Mouse (Mus musculus): Measurements from ENCODE around the gene Polr2e. TPM values are rescaled to one million over a fixed set of nuclear protein-coding genes. Genes with fewer than 3 reads are reported as not detected.
"Not testable (repeated sequence)": the region's sequence is repeated elsewhere in the genome, so short reads cannot be mapped to it uniquely, and the experiment has no call there.

Polr2e gene
- polyA plus RNA-seq, 1 experiment from 2014 or later = 115 TPM

GRCm38 (mm10) chr10:80056976-80057682, 17.5 kb upstream of the Polr2e start:
- H3K9me3 ChIP-seq (replicated peaks) = no peaks in the 10 kb centered on the region
- peaks cover 34% of the 10 kb centered on the region for H3K4me1 ChIP-seq (replicated peaks)
- no peak overlapping the region for H3K4me2 ChIP-seq
- peaks cover 58% of the 10 kb centered on the region for H3K36me3 ChIP-seq
- H3K27ac ChIP-seq = no peak overlapping the region
- no peaks in the 10 kb centered on the region for H3K27me3 ChIP-seq
- H3K9ac ChIP-seq = no peak overlapping the region
- ATAC-seq (replicated peaks; ENCODE audit: insufficient number of reproducible peaks, insufficient read depth, low FRiP score, low read depth) = no peak
- 89% methylated on average over 27 of the region's 27 CpGs for WGBS
- H3K4me3 ChIP-seq = no peak overlapping the region

- no peak for ATAC-seq (replicated peaks; ENCODE audit: insufficient number of reproducible peaks, insufficient read depth, low FRiP score, low read depth)
- WGBS = 84% methylated on average over 4 of the region's 4 CpGs
- Histone ChIP-seq H3K27ac (no peak overlapping the region), H3K4me3 (no peak overlapping the region), H3K4me1 (replicated peaks) (peaks cover 40% of the 10 kb centered on the region), H3K4me2 (no peak overlapping the region), H3K9ac (no peak overlapping the region), H3K27me3 (no peaks in the 10 kb centered on the region), H3K9me3 (replicated peaks) (no peaks in the 10 kb centered on the region), H3K36me3 (peaks cover 52% of the 10 kb centered on the region)
Observed at GRCm38 (mm10) chr10:80056506-80056905, 16.9 kb upstream of the Polr2e start.

- Histone ChIP-seq H3K27me3 (no peaks in the 10 kb centered on the region), H3K36me3 (peaks cover 47% of the 10 kb centered on the region), H3K4me1 (replicated peaks) (peaks cover 45% of the 10 kb centered on the region), H3K4me2 (peak overlapping the region; percentile 85; the same call in 1 of the 2 replicates), H3K4me3 (peak overlapping the region; percentile 91; the same call in 1 of the 2 replicates), H3K9me3 (replicated peaks) (no peaks in the 10 kb centered on the region), H3K9ac (no peak overlapping the region), H3K27ac (no peak overlapping the region)
- no peak for ATAC-seq (replicated peaks; ENCODE audit: insufficient number of reproducible peaks, insufficient read depth, low FRiP score, low read depth)
- WGBS = 50% methylated on average over 9 of the region's 10 CpGs
Observed at GRCm38 (mm10) chr10:80055891-80056290, 16.3 kb upstream of the Polr2e start.

- Histone ChIP-seq H3K4me3 (peak overlapping the region; percentile 91), H3K27ac (no peak overlapping the region), H3K27me3 (no peaks in the 10 kb centered on the region), H3K36me3 (peaks cover 42% of the 10 kb centered on the region), H3K9ac (0 out of 2 replicates have a peak overlapping the region, but pooled peaks have one; percentile 37), H3K4me2 (peak overlapping the region; percentile 85), H3K9me3 (replicated peaks) (no peaks in the 10 kb centered on the region), H3K4me1 (replicated peaks) (peaks cover 48% of the 10 kb centered on the region)
- WGBS = 68% methylated on average over 5 of the region's 5 CpGs
- no peak for ATAC-seq (replicated peaks; ENCODE audit: insufficient number of reproducible peaks, insufficient read depth, low FRiP score, low read depth)
Observed at GRCm38 (mm10) chr10:80055364-80055763, 15.8 kb upstream of the Polr2e start.

- WGBS = 25% methylated on average over 3 of the region's 3 CpGs
- Histone ChIP-seq H3K4me2 (peak overlapping the region; percentile 85), H3K4me3 (peak overlapping the region; percentile 91), H3K36me3 (peaks cover 37% of the 10 kb centered on the region), H3K4me1 (replicated peaks) (peaks cover 51% of the 10 kb centered on the region), H3K9ac (peak overlapping the region; percentile 98)
- not testable (repeated sequence) for ATAC-seq (replicated peaks; ENCODE audit: insufficient number of reproducible peaks, insufficient read depth, low FRiP score, low read depth); H3K9me3 ChIP-seq (replicated peaks); H3K27me3 ChIP-seq; H3K27ac ChIP-seq
Observed at GRCm38 (mm10) chr10:80054911-80055310, 15.3 kb upstream of the Polr2e start.

GRCm38 (mm10) chr10:80053831-80054815, 14.5 kb upstream of the Polr2e start:
- ATAC-seq (replicated peaks; ENCODE audit: insufficient number of reproducible peaks, insufficient read depth, low FRiP score, low read depth) = peak; percentile 48
- Histone ChIP-seq H3K4me1 (replicated peaks) (peaks cover 51% of the 10 kb centered on the region), H3K27ac (peak overlapping the region; percentile 97), H3K4me2 (peak overlapping the region; percentile 85), H3K36me3 (peaks cover 33% of the 10 kb centered on the region), H3K27me3 (no peaks in the 10 kb centered on the region), H3K4me3 (peak overlapping the region; percentile 91), H3K9me3 (replicated peaks) (no peaks in the 10 kb centered on the region), H3K9ac (peak overlapping the region; percentile 98)
- WGBS = 1% methylated on average over 77 of the region's 77 CpGs

GRCm38 (mm10) chr10:80053259-80053780, 13.7 kb upstream of the Polr2e start:
- no peaks in the 10 kb centered on the region for H3K9me3 ChIP-seq (replicated peaks)
- H3K27me3 ChIP-seq = no peaks in the 10 kb centered on the region
- H3K4me2 ChIP-seq = peak overlapping the region; percentile 85
- peak overlapping the region; percentile 98 for H3K9ac ChIP-seq
- ATAC-seq (replicated peaks; ENCODE audit: insufficient number of reproducible peaks, insufficient read depth, low FRiP score, low read depth) = peak; percentile 94
- peak overlapping the region; percentile 91 for H3K4me3 ChIP-seq
- peak overlapping the region; percentile 97 for H3K27ac ChIP-seq
- under 1% methylated on average over 47 of the region's 47 CpGs for WGBS
- H3K36me3 ChIP-seq = peaks cover 28% of the 10 kb centered on the region
- peaks cover 56% of the 10 kb centered on the region for H3K4me1 ChIP-seq (replicated peaks)

- H3K9me3 ChIP-seq (replicated peaks) = no peaks in the 10 kb centered on the region
- peak overlapping the region; percentile 83 for H3K27ac ChIP-seq
- peaks cover 60% of the 10 kb centered on the region for H3K4me1 ChIP-seq (replicated peaks)
- no peaks in the 10 kb centered on the region for H3K27me3 ChIP-seq
- 80% methylated on average over 5 of the region's 5 CpGs for WGBS
- H3K4me2 ChIP-seq = peak overlapping the region; percentile 6; the same call in 1 of the 2 replicates
- H3K36me3 ChIP-seq = peaks cover 18% of the 10 kb centered on the region
- H3K9ac ChIP-seq = peak overlapping the region; percentile 34; the same call in 1 of the 2 replicates
- ATAC-seq (replicated peaks; ENCODE audit: insufficient number of reproducible peaks, insufficient read depth, low FRiP score, low read depth) = no peak
- H3K4me3 ChIP-seq = no peak overlapping the region
Observed at GRCm38 (mm10) chr10:80052374-80052764, 12.8 kb upstream of the Polr2e start.

- Histone ChIP-seq H3K27me3 (no peaks in the 10 kb centered on the region), H3K4me1 (replicated peaks) (peaks cover 59% of the 10 kb centered on the region), H3K4me2 (peak overlapping the region; percentile 6; the same call in 1 of the 2 replicates), H3K9ac (peak overlapping the region; percentile 34; the same call in 1 of the 2 replicates), H3K36me3 (peaks cover 12% of the 10 kb centered on the region), H3K4me3 (no peak overlapping the region), H3K9me3 (replicated peaks) (no peaks in the 10 kb centered on the region), H3K27ac (peak overlapping the region; percentile 83)
- WGBS = 25% methylated on average over 14 of the region's 14 CpGs
- ATAC-seq (replicated peaks; ENCODE audit: insufficient number of reproducible peaks, insufficient read depth, low FRiP score, low read depth) = no peak
Observed at GRCm38 (mm10) chr10:80051618-80052373, 12.2 kb upstream of the Polr2e start.

- Histone ChIP-seq H3K9ac (no peak overlapping the region), H3K36me3 (peaks cover 7% of the 10 kb centered on the region; the same call in 1 of the 2 replicates), H3K27me3 (no peaks in the 10 kb centered on the region), H3K4me3 (no peak overlapping the region), H3K9me3 (replicated peaks) (no peaks in the 10 kb centered on the region), H3K4me2 (no peak overlapping the region), H3K4me1 (replicated peaks) (peaks cover 56% of the 10 kb centered on the region), H3K27ac (peak overlapping the region; percentile 83)
- 46% methylated on average over 15 of the region's 15 CpGs for WGBS
- no peak for ATAC-seq (replicated peaks; ENCODE audit: insufficient number of reproducible peaks, insufficient read depth, low FRiP score, low read depth)
Observed at GRCm38 (mm10) chr10:80050885-80051617, 11.5 kb upstream of the Polr2e start.

All from heart, embryonic 15.5 days (tissue).